Mouse (Mus musculus) hindbrain, embryonic 11.5 days (tissue): Measurements from ENCODE around the gene Naa30. TPM values are rescaled to one million over a fixed set of nuclear protein-coding genes. Genes with fewer than 3 reads are reported as not detected.
"Not testable (repeated sequence)": the region's sequence is repeated elsewhere in the genome, so short reads cannot be mapped to it uniquely, and the experiment has no call there.

Experiments used
- ATAC-seq: fragments of 200-750 bp; cut with Nextera tagmentation; 2 replicates; pipeline ENCODE4 v1.8.0; 2017; ENCODE audit warnings: mild to moderate bottlenecking, moderate TSS enrichment, moderate library complexity; ENCODE audit not compliant: low FRiP score
- DNase-seq: peaks from one replicate; pipeline ENCODE4 v3.0.0-alpha.2; 2015; ENCODE audit warnings: low spot score
- H3K27ac ChIP-seq: fragments of 300-500 bp; sonication (generic); 2 replicates; pipeline ENCODE4 v1.5.1; 2014; ENCODE audit warnings: mild to moderate bottlenecking, low read depth, low read length
- H3K27me3 ChIP-seq: fragments of 300-500 bp; sonication (generic); 2 replicates; pipeline ENCODE4 v1.6.1; 2014; ENCODE audit warnings: mild to moderate bottlenecking, low read length, moderate library complexity, mixed read lengths; ENCODE audit not compliant: control insufficient read depth, insufficient read depth
- H3K36me3 ChIP-seq: fragments of 300-500 bp; sonication (generic); 2 replicates; pipeline ENCODE4 v1.6.1; 2014; ENCODE audit warnings: mild to moderate bottlenecking, low read length, moderate library complexity, mixed read lengths; ENCODE audit not compliant: control insufficient read depth, insufficient read depth
- H3K4me1 ChIP-seq: fragments of 300-500 bp; sonication (generic); replicated peaks from 2 replicates; pipeline ENCODE4 v1.6.1; 2014; ENCODE audit warnings: low read length, mixed read lengths; ENCODE audit not compliant: control insufficient read depth, insufficient read depth
- H3K4me2 ChIP-seq: fragments of 300-500 bp; sonication (generic); replicated peaks from 2 replicates; pipeline ENCODE4 v1.6.1; 2014; ENCODE audit warnings: mild to moderate bottlenecking, low read depth, low read length
- H3K4me3 ChIP-seq: fragments of 300-500 bp; sonication (generic); 2 replicates; pipeline ENCODE4 v1.5.1; 2014; ENCODE audit warnings: low read depth, low read length
- H3K9ac ChIP-seq: fragments of 300-500 bp; sonication (generic); 2 replicates; pipeline ENCODE4 v1.6.1; 2014; ENCODE audit warnings: low read depth, low read length
- H3K9me3 ChIP-seq: fragments of 300-500 bp; sonication (generic); 2 replicates; pipeline ENCODE4 v1.6.1; 2016; ENCODE audit warnings: low read length; ENCODE audit not compliant: control insufficient read depth
- WGBS: fragments of 180-500 bp; shearing (Covaris S2); extraction: QIAGEN DNeasy Blood & Tissue Kit; methylation state at CpG from one replicate; pipeline ENCODE4 v1.1.7; 2014; 5-methylcytosine and 5-hydroxymethylcytosine counted together
- polyA plus RNA-seq: library from polyadenylated mRNA; unstranded; fragments of >200 nt; fragmentation: Nextera tagmentation; extraction: Ambion mirVana; gene quantifications from 2 replicates; pipeline ENCODE4 v1.2.1, GENCODE M21; 2014

Naa30 gene
- polyA plus RNA-seq, 1 experiment from 2014 or later, result 18.9 TPM

DNA sequence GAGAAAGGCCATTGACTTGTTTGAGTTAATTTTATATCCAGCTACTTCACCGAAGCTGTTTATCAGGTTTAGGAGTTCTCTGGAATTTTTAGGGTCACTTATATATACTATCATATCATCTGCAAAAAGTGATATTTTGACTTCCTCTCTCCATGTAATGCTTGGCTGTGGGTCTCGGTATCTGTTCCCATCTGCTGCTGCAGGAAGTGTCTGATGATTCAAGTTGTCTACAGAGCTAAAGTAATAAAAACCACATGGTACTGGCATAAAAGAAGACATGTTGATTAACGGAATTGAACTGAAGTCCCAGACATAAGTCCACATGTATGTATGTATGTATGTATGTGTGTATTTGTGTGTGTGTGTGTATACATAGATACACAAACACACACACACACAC is 38.2 kb downstream of the Naa30 start:
- not testable (repeated sequence) for ATAC-seq, H3K27me3 ChIP-seq, H3K9ac ChIP-seq, H3K36me3 ChIP-seq, H3K4me3 ChIP-seq, DNase-seq, H3K27ac ChIP-seq, H3K4me1 ChIP-seq, H3K9me3 ChIP-seq, H3K4me2 ChIP-seq
- 85% methylated on average over 3 of the region's 3 CpGs for WGBS

DNA sequence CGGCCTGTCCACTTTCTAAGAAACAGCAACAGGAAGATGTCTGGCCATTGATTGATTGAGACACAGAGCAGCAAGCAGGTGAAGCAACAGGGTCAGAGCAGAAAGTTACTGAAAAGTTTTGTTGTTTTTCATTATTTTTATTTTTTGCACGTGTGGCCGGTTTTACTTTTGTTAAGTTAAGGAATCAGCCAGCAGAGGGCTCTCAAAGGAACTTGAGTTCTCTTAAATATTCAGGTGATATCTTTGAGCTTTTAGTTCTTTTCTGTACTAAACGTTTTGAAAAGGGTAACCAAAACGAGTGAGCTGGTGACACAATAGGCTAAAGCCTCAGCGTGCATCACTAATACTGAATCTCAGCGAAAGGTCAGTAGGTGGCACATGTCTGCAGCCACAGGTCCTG is 46.7 kb downstream of the Naa30 start:
- Histone ChIP-seq H3K4me3 (no peak overlapping the region), H3K4me2 (no peak overlapping the region), H3K4me1 (no peaks in the 10 kb centered on the region), H3K27ac (no peak overlapping the region), H3K27me3 (no peaks in the 10 kb centered on the region), H3K9ac (no peak overlapping the region), H3K9me3 (no peaks in the 10 kb centered on the region), H3K36me3 (no peaks in the 10 kb centered on the region)
- 78% methylated on average over 7 of the region's 7 CpGs for WGBS
- DNase-seq, result no peak
- ATAC-seq, result no peak

DNA sequence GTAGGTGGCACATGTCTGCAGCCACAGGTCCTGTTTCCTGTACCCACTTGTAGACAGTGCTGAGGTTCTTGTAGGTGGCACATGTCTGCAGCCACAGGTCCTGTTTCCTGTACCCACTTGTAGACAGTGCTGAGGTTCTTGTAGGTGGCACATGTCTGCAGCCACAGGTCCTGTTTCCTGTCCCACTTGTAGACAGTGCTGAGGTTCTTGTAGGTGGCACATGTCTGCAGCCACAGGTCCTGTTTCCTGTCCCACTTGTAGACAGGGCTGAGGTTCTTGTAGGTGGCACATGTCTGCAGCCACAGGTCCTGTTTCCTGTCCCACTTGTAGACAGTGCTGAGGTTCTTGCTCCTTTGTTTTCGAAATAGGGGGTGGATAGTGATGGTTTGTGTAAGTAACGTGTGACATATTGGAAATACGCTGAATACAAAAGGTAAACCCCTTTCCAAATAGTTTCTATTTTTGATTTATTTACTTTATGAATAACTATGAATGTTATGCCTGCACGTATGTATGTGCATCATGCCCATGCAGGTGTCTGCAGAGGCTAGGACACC is 47.5 kb downstream of the Naa30 start:
- not testable (repeated sequence) for H3K4me2 ChIP-seq, H3K27me3 ChIP-seq, H3K9me3 ChIP-seq, H3K4me1 ChIP-seq, H3K27ac ChIP-seq, H3K4me3 ChIP-seq, DNase-seq, ATAC-seq, H3K9ac ChIP-seq, H3K36me3 ChIP-seq
- 93% methylated on average over 4 of the region's 4 CpGs for WGBS

DNA sequence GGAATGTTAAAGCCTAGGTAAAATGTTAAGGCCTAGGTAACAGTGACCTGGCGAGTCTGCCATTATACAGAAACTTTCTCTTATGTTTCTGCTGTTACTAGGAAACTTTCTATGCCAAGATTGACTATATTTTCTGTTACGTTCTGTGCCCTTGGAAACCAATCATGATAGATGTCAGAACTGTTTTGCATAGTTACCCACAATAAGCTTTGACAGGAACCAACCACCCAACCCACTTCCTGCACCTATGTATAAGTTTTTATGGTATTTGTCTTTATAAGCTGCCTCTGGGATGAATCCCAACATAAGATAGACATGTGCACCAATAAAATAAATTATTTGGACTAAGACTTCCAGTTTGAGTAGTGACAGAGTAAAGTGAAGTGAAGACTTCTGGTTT is 49.7 kb downstream of the Naa30 start:
- Histone ChIP-seq H3K27me3 (no peaks in the 10 kb centered on the region), H3K4me3 (no peak overlapping the region), H3K36me3 (no peaks in the 10 kb centered on the region), H3K4me2 (no peak overlapping the region), H3K4me1 (no peaks in the 10 kb centered on the region), H3K27ac (no peak overlapping the region), H3K9ac (no peak overlapping the region), H3K9me3 (no peaks in the 10 kb centered on the region)
- no peak for ATAC-seq
- WGBS, result 86% methylated on average over 2 of the region's 2 CpGs
- DNase-seq, result no peak

DNA sequence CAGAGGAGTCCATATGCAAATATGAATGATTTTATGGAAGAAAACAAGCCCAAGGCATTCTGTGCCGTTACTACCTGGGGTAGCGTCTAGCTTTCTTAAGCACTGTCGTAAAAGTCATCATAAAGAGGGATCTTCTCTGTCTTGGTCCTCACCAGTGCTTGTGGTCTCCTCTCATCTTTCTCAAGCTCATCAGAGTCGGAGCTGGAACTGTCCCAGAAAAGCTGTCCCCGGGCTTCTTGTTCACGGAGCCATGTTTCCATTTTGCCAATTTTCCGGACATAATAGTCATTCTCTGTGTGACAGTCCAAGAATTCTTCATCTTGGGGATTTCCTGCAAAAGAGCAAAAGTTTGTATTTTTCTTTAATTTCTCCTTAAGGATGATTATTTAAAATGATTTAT is 54.4 kb downstream of the Naa30 start:
- H3K4me3 ChIP-seq, result no peak overlapping the region
- no peak overlapping the region for H3K27ac ChIP-seq
- no peak for DNase-seq
- H3K4me2 ChIP-seq, result no peak overlapping the region
- H3K36me3 ChIP-seq, result no peaks in the 10 kb centered on the region
- H3K9me3 ChIP-seq, result no peaks in the 10 kb centered on the region
- no peak for ATAC-seq
- 93% methylated on average over 7 of the region's 7 CpGs for WGBS
- H3K9ac ChIP-seq, result no peak overlapping the region
- no peaks in the 10 kb centered on the region for H3K4me1 ChIP-seq
- H3K27me3 ChIP-seq, result no peaks in the 10 kb centered on the region

DNA sequence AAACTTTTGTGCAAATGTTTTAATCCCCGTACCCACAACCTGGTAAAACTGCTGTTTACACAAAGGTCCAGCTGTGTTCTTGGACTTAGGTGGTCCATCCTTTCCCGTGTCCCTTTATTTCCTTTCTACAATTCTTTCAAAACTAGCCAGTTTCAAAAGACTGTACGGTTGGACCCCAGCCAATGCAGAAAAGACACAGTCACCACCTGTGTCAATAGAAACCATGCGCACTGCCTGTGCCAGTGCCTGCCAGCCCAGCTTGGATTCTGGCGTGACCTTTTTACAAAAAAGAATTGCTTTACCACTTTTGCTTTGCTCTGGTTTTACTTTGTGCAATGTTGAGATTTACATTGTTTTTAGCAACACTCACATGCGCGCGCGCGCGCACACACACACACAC is 55.0 kb downstream of the Naa30 start:
- Histone ChIP-seq H3K9ac (no peak overlapping the region), H3K4me2 (no peak overlapping the region), H3K27me3 (no peaks in the 10 kb centered on the region), H3K4me1 (no peaks in the 10 kb centered on the region), H3K4me3 (no peak overlapping the region), H3K27ac (no peak overlapping the region), H3K36me3 (no peaks in the 10 kb centered on the region), H3K9me3 (no peaks in the 10 kb centered on the region)
- DNase-seq, result no peak
- ATAC-seq, result no peak
- WGBS, result 92% methylated on average over 11 of the region's 11 CpGs

DNA sequence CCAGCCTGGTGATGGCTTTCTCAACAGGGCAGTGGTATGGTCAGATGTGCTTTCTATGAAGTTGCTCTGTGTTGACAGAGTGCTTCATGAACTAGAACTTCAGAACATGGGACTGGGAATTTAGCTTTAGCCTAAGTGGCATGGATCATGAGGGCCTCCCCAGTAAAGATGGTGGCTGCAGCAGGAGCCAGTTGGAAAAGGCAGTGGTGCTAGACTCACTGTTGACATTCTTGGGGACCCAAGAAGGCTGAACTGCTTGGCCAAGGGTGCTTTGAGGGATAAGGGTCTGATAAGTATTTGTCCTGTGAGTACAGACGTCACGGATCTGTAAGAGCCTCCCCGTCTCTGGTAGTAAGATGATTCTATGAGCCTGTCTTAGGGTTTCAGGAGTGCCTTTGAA is 59.8 kb downstream of the Naa30 start:
- Histone ChIP-seq H3K9me3 (no peaks in the 10 kb centered on the region), H3K27me3 (no peaks in the 10 kb centered on the region), H3K9ac (no peak overlapping the region), H3K4me2 (no peak overlapping the region), H3K27ac (no peak overlapping the region), H3K36me3 (no peaks in the 10 kb centered on the region), H3K4me3 (no peak overlapping the region), H3K4me1 (no peaks in the 10 kb centered on the region)
- DNase-seq, result no peak
- no peak for ATAC-seq
- WGBS, result 89% methylated on average over 3 of the region's 3 CpGs

DNA sequence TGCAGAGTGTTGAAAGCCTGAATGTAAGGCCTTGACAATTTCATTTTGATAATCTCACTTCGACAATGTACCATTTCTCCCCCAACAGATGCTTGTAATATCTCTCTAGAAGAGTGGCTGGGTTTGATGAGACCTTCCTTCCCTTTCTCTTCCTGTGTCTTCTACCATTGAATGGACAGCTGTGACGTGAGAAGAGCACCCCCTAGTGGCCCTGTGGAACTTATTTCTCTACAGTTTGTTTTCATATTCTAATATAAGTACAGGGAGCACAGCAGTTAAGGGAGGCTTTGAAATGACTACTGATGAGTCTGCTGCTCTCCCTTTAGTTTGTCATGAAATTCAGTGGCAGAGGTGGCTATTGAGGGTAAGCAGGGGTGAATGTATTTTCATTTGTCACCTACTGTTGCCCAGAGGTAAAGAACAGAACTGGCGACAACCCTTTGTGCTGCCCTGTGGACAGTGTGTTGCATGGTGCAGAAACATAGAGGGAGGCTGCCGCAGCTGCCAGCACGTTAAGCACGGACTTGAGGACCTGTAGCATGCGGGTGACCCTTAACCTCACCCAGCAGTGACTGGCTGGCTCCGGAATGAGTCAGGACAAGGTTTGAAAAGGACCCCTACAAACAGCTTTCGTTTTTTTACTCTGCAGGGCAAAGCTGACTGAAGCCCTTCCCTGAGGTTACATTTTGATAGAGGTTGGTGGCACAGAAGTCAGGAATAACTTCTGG is 62.9 kb downstream of the Naa30 start:
- H3K27me3 ChIP-seq, result no peaks in the 10 kb centered on the region
- no peak overlapping the region for H3K4me2 ChIP-seq
- no peaks in the 10 kb centered on the region for H3K9me3 ChIP-seq
- no peak overlapping the region for H3K9ac ChIP-seq
- no peak overlapping the region for H3K4me3 ChIP-seq
- H3K27ac ChIP-seq, result no peak overlapping the region
- DNase-seq, result peak; percentile 71
- 41% methylated on average over 9 of the region's 9 CpGs for WGBS
- ATAC-seq, result no peak
- H3K36me3 ChIP-seq, result no peaks in the 10 kb centered on the region
- H3K4me1 ChIP-seq, result no peaks in the 10 kb centered on the region

DNA sequence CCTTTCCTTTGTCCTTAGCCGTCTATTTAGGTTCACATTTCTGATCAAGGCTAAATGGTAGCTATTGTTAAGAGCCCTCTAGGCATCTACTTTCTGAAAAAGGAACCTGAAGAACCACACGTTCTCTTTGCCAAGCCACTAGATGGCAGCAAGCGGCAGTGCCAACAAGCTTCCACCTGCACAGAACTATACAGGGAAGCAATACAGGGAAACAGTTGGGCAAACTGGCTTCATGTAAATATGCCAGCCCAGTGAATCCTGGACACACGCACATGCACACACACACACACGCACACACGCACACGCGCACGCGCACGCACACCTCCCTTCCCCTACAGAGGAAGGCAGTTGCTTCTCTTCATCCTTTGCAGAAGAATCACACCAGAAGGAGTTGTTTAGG is 66.2 kb downstream of the Naa30 start:
- ATAC-seq, result peak; percentile 69; the same call in 1 of the 2 replicates
- H3K9me3 ChIP-seq, result no peaks in the 10 kb centered on the region
- WGBS, result 39% methylated on average over 11 of the region's 11 CpGs
- H3K4me1 ChIP-seq, result no peaks in the 10 kb centered on the region
- H3K4me3 ChIP-seq, result no peak overlapping the region
- H3K27ac ChIP-seq, result no peak overlapping the region
- no peak overlapping the region for H3K9ac ChIP-seq
- H3K27me3 ChIP-seq, result no peaks in the 10 kb centered on the region
- no peak overlapping the region for H3K4me2 ChIP-seq
- H3K36me3 ChIP-seq, result no peaks in the 10 kb centered on the region
- DNase-seq, result peak; percentile 66
